Comparison of ENCODE assay signal across 20 mouse cellular contexts in the genomic region with DNA sequence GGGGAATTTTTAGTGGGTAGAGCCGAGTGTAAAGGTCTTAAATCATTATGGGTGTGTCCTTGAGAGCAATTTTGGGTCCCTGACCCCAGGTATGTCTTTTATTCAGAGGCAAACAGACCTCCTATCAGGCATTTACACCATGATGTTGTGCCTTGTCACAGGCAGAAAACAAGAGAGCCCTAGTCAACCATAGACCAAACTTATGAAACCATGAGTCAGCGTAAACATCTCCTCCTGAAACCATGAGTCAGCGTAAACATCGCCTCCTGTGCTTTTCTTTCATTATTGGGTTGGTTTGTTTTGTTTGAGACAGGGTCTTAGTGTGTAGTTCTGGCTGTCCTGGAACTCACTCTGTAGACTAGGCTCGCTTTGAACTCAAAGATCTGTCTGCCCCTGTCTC. TPM values are rescaled to one million over a fixed set of nuclear protein-coding genes. Genes with fewer than 3 reads are reported as not detected.
A peak's percentile ranks its signal among the peaks of the same experiment; 100 is the strongest.
DNase-seq lines count a peak whose midpoint lies in the region; ATAC-seq and TF ChIP-seq lines count a peak whose summit lies in the region.
"Had no signal": no experiment of that assay in that cellular context is flagged by ENCODE, and none has a peak within 500 bp of the region (broad histone marks: within the 10 kb centered on the region; RNA-seq: fewer than 3 reads in every experiment).

No protein-coding gene starts in this region.

- no peaks in the 10 kb centered on the region for H3K36me3 ChIP-seq in liver, embryonic 12.5 days
- no peaks in the 10 kb centered on the region for H3K36me3 ChIP-seq in ES-E14 (ENCODE audit: control insufficient read depth, insufficient read depth, low read length, poor library complexity, severe bottlenecking)
- H3K36me3 ChIP-seq: embryonic facial prominence, embryonic 13.5 days; forebrain, embryonic 12.5 days; heart, embryonic 10.5 days; hindbrain, embryonic 12.5 days; intestine, embryonic 15.5 days had no signal

- no peak overlapping the region for H3K9ac ChIP-seq in liver, embryonic 12.5 days
- H3K9ac ChIP-seq in ES-E14 (ENCODE audit: insufficient read depth, low read depth, low read length, poor library complexity, severe bottlenecking) = no peak overlapping the region
- H3K9ac ChIP-seq: embryonic facial prominence, embryonic 13.5 days; forebrain, embryonic 12.5 days; hindbrain, embryonic 12.5 days; intestine, embryonic 15.5 days had no signal

- ATAC-seq in liver, embryonic 12.5 days = peak; percentile 60; the same call in 1 of the 2 replicates
- ATAC-seq: forebrain, embryonic 16.5 days; hindbrain, postnatal 0 days; intestine, embryonic 15.5 days had no signal

- in situ Hi-C loops in ES-E14 (cut with MboI; ENCODE audit: low sequenced_read_pairs in 2 of 2, unreplicated experiment in 2 of 2) = no loop called here

- H3K4me1 ChIP-seq in liver, embryonic 12.5 days = peaks cover 5% of the 10 kb centered on the region; the same call in 1 of the 2 replicates
- H3K4me1 ChIP-seq in ES-E14 (ENCODE audit: control insufficient read depth in 2 of 2, insufficient read depth in 2 of 2, low read length in 2 of 2, poor library complexity in 1 of 2) = peaks cover 1 to 7% of the 10 kb centered on the region in 2 experiments; a peak in 1 of 4 replicates

- 73% methylated on average over 5 of the region's 5 CpGs for WGBS in liver, embryonic 12.5 days (ENCODE audit: insufficient replicate concordance)

- H3K4me3 ChIP-seq in liver, embryonic 12.5 days = no peak overlapping the region
- H3K4me3 ChIP-seq in ES-E14 (ENCODE audit: insufficient read depth in 1 of 2, low read depth in 1 of 2, low read length in 2 of 2, poor library complexity in 1 of 2, severe bottlenecking in 1 of 2) = no peak overlapping the region
- H3K4me3 ChIP-seq: embryonic facial prominence, embryonic 13.5 days; forebrain, embryonic 12.5 days; heart, embryonic 10.5 days; hindbrain, embryonic 12.5 days; intestine, embryonic 15.5 days had no signal

- peak overlapping the region; percentile 20; the same call in 1 of the 2 replicates for H3K27ac ChIP-seq in liver, embryonic 12.5 days
- no peak overlapping the region for H3K27ac ChIP-seq in ES-E14 (ENCODE audit: insufficient read depth, low read depth, low read length, poor library complexity, severe bottlenecking)
- H3K27ac ChIP-seq: embryonic facial prominence, embryonic 13.5 days; forebrain, embryonic 12.5 days; heart, embryonic 10.5 days; hindbrain, embryonic 12.5 days; hindbrain, postnatal 0 days; intestine, embryonic 15.5 days had no signal

- no peak overlapping the region for H3K4me2 ChIP-seq in liver, embryonic 12.5 days
- H3K4me2 ChIP-seq: embryonic facial prominence, embryonic 13.5 days; forebrain, embryonic 12.5 days; hindbrain, embryonic 12.5 days; intestine, embryonic 15.5 days had no signal

- no peaks in the 10 kb centered on the region for H3K9me3 ChIP-seq in liver, embryonic 12.5 days (replicated peaks)
- no peaks in the 10 kb centered on the region for H3K9me3 ChIP-seq in ES-E14 (ENCODE audit: control insufficient read depth, insufficient read depth, low read depth, low read length)
- H3K9me3 ChIP-seq: embryonic facial prominence, embryonic 13.5 days; forebrain, embryonic 12.5 days; heart, embryonic 10.5 days; hindbrain, embryonic 12.5 days; intestine, embryonic 15.5 days had no signal

- DNase-seq in liver (no peak), ES-E14 (ENCODE audit: low read depth, low spot score) (no peak)
- DNase-seq in c-Kit-negative CD71-positive TER-119-positive erythroid progenitor cells, embryonic 14.5 days (ENCODE audit: low read depth, low spot score) = peak; percentile 25
- DNase-seq in kidney, adult 11 months = no peak
- DNase-seq in retina, postnatal 1 day = no peak
- DNase-seq: adrenal gland, postnatal 10 days; cerebellum, adult 11-12 months; cerebellum, adult 9-10 months; cerebellum, postnatal 25 days; gastrocnemius, postnatal 10 days; heart, adult 18-20 months had no signal

- peaks cover 31% of the 10 kb centered on the region for H3K27me3 ChIP-seq in liver, embryonic 12.5 days (replicated peaks)
- H3K27me3 ChIP-seq: intestine, embryonic 15.5 days had no signal

TF ChIP-seq in ES-E14, 5 proteins besides CTCF, POLR2A, EP300 and RAD21:
- TF ChIP-seq ZC3H11A (IDR thresholded peaks at IDR 0.05; ENCODE audit: borderline replicate concordance, low read depth, low read length) = no peak
- TF ChIP-seq MAFK (IDR thresholded peaks at IDR 0.05; ENCODE audit: insufficient read depth, low read depth, low read length) = peak; percentile 93

RNA-seq across cellular contexts. Expression of gene Aspg, which starts 3.3 kb away (rescaled TPM):
- polyA plus RNA-seq in liver, embryonic 12.5 days (2016; fragmentation: Nextera tagmentation; extraction: Ambion mirVana) = 0.46 and 0.50 TPM in 2 replicates
- 12.8 and 36.3 TPM in 2 replicates for total RNA-seq in ES-E14 (2012; rRNA removed)

RNA-seq across cellular contexts. Expression of gene Kif26a, which starts 42.8 kb away (rescaled TPM):
- 0.44 and 0.51 TPM in 2 replicates for polyA plus RNA-seq in liver, embryonic 12.5 days (2016; fragmentation: Nextera tagmentation; extraction: Ambion mirVana)
- total RNA-seq in ES-E14 (2012; rRNA removed) = 6.1 and 6.4 TPM in 2 replicates
- polyA plus RNA-seq: C2C12 had no signal
